20 mouse cellular contexts compared by ENCODE assay signal in genomic region chr7:66892096-66892495, GRCm38 (mm10).
"Had no signal": no experiment of that assay in that cellular context is flagged by ENCODE, and none has a peak within 500 bp of the region (broad histone marks: within the 10 kb centered on the region; RNA-seq: fewer than 3 reads in every experiment).

No protein-coding gene starts in this region.

- H3K9me3 ChIP-seq: lung, embryonic 15.5 days; megakaryocyte, embryonic 14.5 days; midbrain, embryonic 10.5 days; midbrain, embryonic 13.5 days had no signal

- H3K27me3 ChIP-seq: lung, embryonic 15.5 days; midbrain, embryonic 13.5 days; neural tube, embryonic 13.5 days had no signal

- H3K9ac ChIP-seq: liver, embryonic 14.5 days; liver, postnatal 0 days; lung, embryonic 15.5 days; midbrain, embryonic 13.5 days; neural tube, embryonic 13.5 days had no signal

- H3K27ac ChIP-seq: layer of hippocampus, adult 2 months; liver, embryonic 14.5 days; lung, embryonic 15.5 days; midbrain, embryonic 10.5 days; midbrain, embryonic 13.5 days; neural tube, embryonic 13.5 days had no signal

- ATAC-seq: liver, postnatal 0 days; midbrain, embryonic 13.5 days; midbrain, embryonic 16.5 days had no signal

- H3K4me1 ChIP-seq: megakaryocyte, embryonic 14.5 days; midbrain, embryonic 10.5 days; midbrain, embryonic 13.5 days; neural tube, embryonic 13.5 days had no signal

- DNase-seq: kidney, adult 9 months; kidney, postnatal 14 days; kidney, postnatal 4 days; layer of hippocampus, adult 9-11 months; liver, postnatal 0 days; lung, postnatal 10 days; lung, postnatal 36 days; retina, postnatal 1 day; thymus, adult 18-20 months; thymus, postnatal 36 days had no signal

- H3K4me2 ChIP-seq: liver, embryonic 11.5 days; lung, embryonic 15.5 days; midbrain, embryonic 13.5 days; neural tube, embryonic 13.5 days had no signal

- H3K4me3 ChIP-seq: layer of hippocampus, adult 2 months; lung, embryonic 15.5 days; megakaryocyte, embryonic 14.5 days; midbrain, embryonic 10.5 days; midbrain, embryonic 13.5 days; myocyte; neural tube, embryonic 13.5 days had no signal

- H3K36me3 ChIP-seq: lung, embryonic 15.5 days; midbrain, embryonic 10.5 days; midbrain, embryonic 13.5 days; neural tube, embryonic 13.5 days had no signal
